Mouse (Mus musculus) kidney, adult 2 months (tissue): ENCODE results near the gene Shroom1. TPM values are rescaled to one million over a fixed set of nuclear protein-coding genes. Genes with fewer than 3 reads are reported as not detected.

Experiments used
- DNase-seq: peaks from one replicate; pipeline ENCODE4 v3.0.0; 2021
- H3K27ac ChIP-seq: fragments of 200-500 bp; 2 replicates; pipeline ENCODE4 v1.5.1; 2012; ENCODE audit warnings: low read depth, low read length, control low read depth, inconsistent platforms; ENCODE audit not compliant: insufficient read depth
- H3K27me3 ChIP-seq: fragments of 200-500 bp; replicated peaks from 2 replicates; pipeline ENCODE4 v1.6.1; 2012; ENCODE audit warnings: mild to moderate bottlenecking, moderate library complexity, low read length, inconsistent platforms; ENCODE audit not compliant: control insufficient read depth, insufficient read depth
- H3K36me3 ChIP-seq: fragments of 200-500 bp; 2 replicates; pipeline ENCODE4 v1.6.1; 2012; ENCODE audit warnings: mild to moderate bottlenecking, moderate library complexity, low read length, inconsistent platforms; ENCODE audit not compliant: control insufficient read depth, insufficient read depth
- H3K4me1 ChIP-seq: fragments of 200-500 bp; 2 replicates; pipeline ENCODE4 v1.6.1; 2011; ENCODE audit warnings: low read length; ENCODE audit not compliant: control insufficient read depth, insufficient read depth
- H3K4me3 ChIP-seq: fragments of 200-500 bp; 2 replicates; pipeline ENCODE4 v1.5.1; 2011; ENCODE audit warnings: mild to moderate bottlenecking, low read depth, low read length, control low read depth; ENCODE audit not compliant: insufficient read depth
- CTCF ChIP-seq: fragments of 200-500 bp; conservative IDR thresholded peaks from 2 replicates; pipeline ENCODE4 v1.5.1; 2011; ENCODE audit warnings: low read depth, mild to moderate bottlenecking, control low read depth, low read length, moderate library complexity, mixed read lengths; ENCODE audit not compliant: insufficient read depth, insufficient read length
- POLR2A ChIP-seq: fragments of 200-500 bp; IDR thresholded peaks from one replicate; pipeline ENCODE4 v1.6.1; 2011; ENCODE audit warnings: low read depth, low read length, control low read depth
- WGBS: fragments of 180-500 bp; shearing (Covaris S2); methylation state at CpG from one replicate; pipeline ENCODE4 v1.1.7; 2018; 5-methylcytosine and 5-hydroxymethylcytosine counted together
- polyA plus RNA-seq: library from polyadenylated mRNA; depleted of rRNA; stranded (reverse); fragments of >200 nt; gene quantifications from 2 replicates; pipeline ENCODE4 v1.2.3, GENCODE M21; 2012

Shroom1 gene
- polyA plus RNA-seq, 1 experiment = 0.88 TPM

DNA sequence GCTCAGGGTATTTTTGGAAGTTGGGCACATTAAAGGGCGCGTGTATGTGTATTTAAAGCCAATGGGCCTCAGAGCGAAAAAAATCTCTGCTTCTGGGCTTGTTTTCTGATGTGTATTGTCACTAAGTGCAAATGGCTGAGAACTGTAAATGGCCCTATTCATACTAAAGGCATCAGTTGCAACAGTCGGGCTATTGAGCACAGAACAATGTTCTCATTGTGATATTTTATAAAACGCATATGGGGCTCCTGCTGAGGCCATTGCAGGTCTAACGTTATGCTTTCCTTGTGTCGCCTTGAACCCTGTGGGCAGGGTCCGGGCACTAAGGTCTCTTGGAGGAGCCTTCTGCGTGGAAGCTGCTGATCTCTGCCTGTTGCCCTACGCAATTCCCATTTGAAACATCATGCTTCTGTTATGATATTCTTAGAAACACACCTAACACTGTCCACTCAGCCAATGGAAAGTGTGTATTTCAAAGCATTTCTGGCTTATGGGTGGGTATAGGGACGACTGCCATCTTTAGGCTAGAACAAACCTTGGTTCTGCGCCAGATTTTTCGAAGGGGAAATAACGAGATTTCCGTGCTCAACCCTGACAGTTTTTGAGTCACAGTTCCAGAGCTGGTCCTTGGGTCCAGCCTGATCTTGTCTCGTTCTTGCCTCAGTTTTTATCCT is 12.4 kb downstream of the Shroom1 start:
- TF ChIP-seq POLR2A (no peak), CTCF (no peak)
- no peaks in the 10 kb centered on the region for H3K36me3 ChIP-seq
- H3K27ac ChIP-seq = no peak overlapping the region
- 0 out of 2 replicates have a peak, but pooled peaks cover 2% of the 10 kb centered on the region for H3K4me1 ChIP-seq
- no peaks in the 10 kb centered on the region for H3K27me3 ChIP-seq
- H3K4me3 ChIP-seq = no peak overlapping the region
- WGBS = 44% methylated on average over 16 of the region's 16 CpGs
- DNase-seq = no peak

DNA sequence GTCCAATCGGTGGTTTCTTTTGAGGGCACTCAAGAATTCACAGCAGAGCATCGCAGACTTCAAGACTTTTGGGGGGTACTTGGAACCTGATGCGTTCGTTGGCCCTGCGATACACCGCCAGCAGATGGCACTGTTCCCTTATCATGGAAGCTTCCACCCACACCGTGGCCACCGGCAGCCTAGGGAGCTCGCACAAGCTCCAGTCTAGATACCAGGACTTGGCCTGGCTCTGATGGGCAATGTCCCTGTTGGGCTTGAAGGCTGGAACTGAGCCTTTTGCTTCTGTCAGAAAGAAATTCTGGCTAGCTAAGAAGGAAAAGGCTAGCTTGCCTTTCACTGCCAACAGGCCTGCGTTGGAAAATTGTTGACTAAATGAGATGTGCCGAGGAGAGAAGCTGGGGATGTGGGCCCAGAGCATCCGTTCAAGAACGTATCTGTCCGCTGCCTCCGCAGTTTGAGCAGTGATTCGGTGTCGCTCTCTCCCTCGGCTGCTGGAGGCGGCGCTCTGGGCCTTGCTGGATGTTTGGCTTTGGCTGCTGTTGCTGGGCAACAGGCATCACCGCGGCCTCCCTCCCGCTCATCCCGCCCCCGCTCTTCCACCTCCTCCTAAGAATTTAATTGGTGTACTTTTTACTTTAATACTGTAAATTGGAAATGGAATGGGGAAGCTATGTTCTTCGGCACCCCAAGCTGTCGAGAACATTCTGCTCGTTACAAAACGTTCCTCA is 13.1 kb downstream of the Shroom1 start, which contains the start of gene Gm9837:
Gm9837 (minus strand) TSS at position 512 of the 728 bp plus-strand sequence.
- 0 out of 2 replicates have a peak, but pooled peaks cover 2% of the 10 kb centered on the region for H3K4me1 ChIP-seq
- no peaks in the 10 kb centered on the region for H3K36me3 ChIP-seq
- TF ChIP-seq POLR2A (no peak), CTCF (peak; percentile 96)
- H3K27ac ChIP-seq = no peak within 1 kb of the TSS
- H3K4me3 ChIP-seq = no peak within 1 kb of the TSS
- 9% methylated on average over 29 of the region's 29 CpGs for WGBS
- H3K27me3 ChIP-seq = no peaks in the 10 kb centered on the region
- DNase-seq = peak; percentile 88

GRCm38 (mm10) chr11:53472709-53473108 is 15.7 kb downstream of the Shroom1 start:
- Histone ChIP-seq H3K4me3 (no peak overlapping the region), H3K4me1 (no peaks in the 10 kb centered on the region), H3K27ac (no peak overlapping the region), H3K36me3 (no peaks in the 10 kb centered on the region), H3K27me3 (no peaks in the 10 kb centered on the region)
- 85% methylated on average over 3 of the region's 3 CpGs for WGBS
- TF ChIP-seq POLR2A (no peak), CTCF (0 out of 2 replicates have a peak, but pooled peaks have one; percentile 20)
- no peak for DNase-seq

DNA sequence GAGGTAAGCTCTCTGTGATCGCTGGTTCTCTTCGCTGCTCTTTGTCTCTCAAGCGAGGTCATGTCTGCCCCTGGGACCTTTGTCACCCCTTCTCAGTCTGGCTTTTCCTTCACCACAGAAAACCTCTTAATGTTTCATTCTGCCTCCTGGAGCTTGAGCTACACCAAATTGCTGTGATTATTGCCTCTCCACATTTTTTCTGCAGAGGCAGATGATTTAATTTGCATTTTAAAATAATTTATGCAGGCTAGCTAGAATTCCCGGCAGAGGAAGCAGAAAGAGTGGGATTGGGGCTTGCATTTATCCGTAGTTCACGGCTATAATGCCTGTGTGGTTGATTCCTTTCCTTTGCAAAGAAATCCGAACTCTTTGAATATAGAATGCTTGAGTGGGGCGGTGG is 18.6 kb downstream of the Shroom1 start:
- no peak overlapping the region for H3K4me3 ChIP-seq
- DNase-seq = no peak
- WGBS = 29% methylated on average over 8 of the region's 8 CpGs
- no peak for TF ChIP-seq POLR2A
- no peak for TF ChIP-seq CTCF
- H3K4me1 ChIP-seq = no peaks in the 10 kb centered on the region
- H3K27ac ChIP-seq = no peak overlapping the region
- H3K27me3 ChIP-seq = peaks cover 3% of the 10 kb centered on the region; the same call in 1 of the 2 replicates
- H3K36me3 ChIP-seq = no peaks in the 10 kb centered on the region

DNA sequence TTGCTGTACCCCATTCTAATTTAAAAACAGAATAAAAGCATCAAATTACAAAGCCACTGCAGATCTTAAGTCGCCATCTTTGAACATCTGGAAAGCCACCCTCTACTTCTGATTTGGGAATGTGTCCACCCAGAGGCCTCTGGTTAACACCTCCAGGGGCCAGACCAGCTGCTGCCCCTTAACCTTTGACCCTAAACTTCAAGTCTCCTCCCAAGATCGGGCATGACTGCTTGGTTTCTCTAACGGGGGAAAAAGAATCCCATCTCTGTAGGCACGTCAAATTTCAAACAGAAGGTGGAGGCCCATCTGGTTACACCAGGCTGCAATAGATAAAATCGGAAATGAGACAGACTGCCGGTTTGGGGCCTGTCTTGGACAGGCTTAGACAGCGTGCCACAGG is 20.8 kb downstream of the Shroom1 start:
- Histone ChIP-seq H3K27ac (no peak overlapping the region), H3K4me3 (no peak overlapping the region), H3K27me3 (peaks cover 3% of the 10 kb centered on the region; the same call in 1 of the 2 replicates), H3K4me1 (no peaks in the 10 kb centered on the region), H3K36me3 (no peaks in the 10 kb centered on the region)
- DNase-seq = no peak
- TF ChIP-seq POLR2A (no peak), CTCF (no peak)
- 69% methylated on average over 7 of the region's 7 CpGs for WGBS

DNA sequence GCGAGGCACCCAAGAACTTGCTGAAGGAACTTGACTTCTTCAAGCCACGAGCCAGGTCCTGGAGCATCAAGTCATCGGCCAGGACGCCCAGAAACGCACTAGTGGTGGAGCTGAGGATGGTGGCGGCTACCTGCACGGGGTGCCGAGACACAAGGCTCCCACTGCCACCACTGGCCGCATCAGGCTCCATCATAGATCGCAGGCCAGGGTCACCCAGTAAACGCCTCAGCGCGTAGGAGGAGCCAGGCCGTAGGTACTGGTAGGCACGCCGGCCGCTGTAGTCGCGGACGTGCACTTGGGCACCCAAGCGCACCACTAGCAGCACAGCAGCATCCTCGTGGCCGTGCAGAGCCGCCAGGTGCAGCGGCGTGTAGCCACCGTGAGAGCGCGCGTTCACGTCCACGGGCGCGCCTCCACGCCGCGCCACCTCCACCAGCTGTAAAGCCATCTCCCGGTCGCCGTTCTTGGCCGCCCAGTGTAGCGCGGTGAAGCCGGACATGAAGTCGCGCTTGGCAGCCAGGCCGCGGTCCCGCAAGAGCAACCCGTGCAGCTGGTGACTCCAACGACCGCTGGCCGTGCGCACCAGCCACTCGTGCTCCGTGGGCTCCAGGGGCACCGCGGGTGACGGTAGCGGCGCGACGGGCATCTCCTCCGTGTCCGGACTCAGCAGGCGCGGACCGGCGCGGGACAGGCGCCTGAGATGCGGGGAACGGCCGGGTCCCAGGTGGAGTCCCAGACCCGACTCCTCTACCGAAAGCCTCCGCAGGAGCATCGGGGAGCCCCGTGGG is 21.6 kb downstream of the Shroom1 start:
- Histone ChIP-seq H3K4me1 (no peaks in the 10 kb centered on the region), H3K27ac (no peak overlapping the region), H3K36me3 (no peaks in the 10 kb centered on the region), H3K27me3 (peaks cover 3% of the 10 kb centered on the region; the same call in 1 of the 2 replicates), H3K4me3 (peak overlapping the region; percentile 38)
- 9% methylated on average over 79 of the region's 79 CpGs for WGBS
- DNase-seq = peak; percentile 29
- TF ChIP-seq CTCF (no peak), POLR2A (no peak)
